Mouse (Mus musculus) thymus, postnatal 14 days (tissue): Measurements from ENCODE around the gene Mucl2.
"Not testable (repeated sequence)": the region's sequence is repeated elsewhere in the genome, so short reads cannot be mapped to it uniquely, and the experiment has no call there.

ENCODE experiments used
- DNase-seq: peaks from one replicate; pipeline ENCODE4 v3.0.0; 2021

Gene Mucl2

DNA sequence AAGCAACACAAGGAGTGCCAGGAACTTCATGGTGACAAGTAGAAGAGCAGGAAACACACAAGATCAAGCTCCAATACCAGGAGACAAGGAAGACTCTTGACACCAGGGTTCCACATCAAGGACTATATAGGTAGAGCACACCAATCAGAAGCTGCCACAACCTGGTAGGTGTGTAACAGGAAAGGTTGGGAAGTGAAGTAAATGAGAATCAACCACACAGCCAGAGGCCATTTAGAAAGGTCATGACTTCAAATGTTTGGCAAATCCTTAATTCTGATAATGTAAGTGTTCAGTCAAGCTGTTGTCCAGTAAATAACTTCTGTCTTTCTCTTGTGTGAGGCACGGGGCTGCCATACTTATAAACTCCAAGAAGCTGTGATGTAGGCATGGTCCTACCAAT, at the start of gene Mucl2:
Mucl2 (minus strand) TSS at position 101 of the 400 bp plus-strand sequence.
- DNase-seq = no peak

DNA sequence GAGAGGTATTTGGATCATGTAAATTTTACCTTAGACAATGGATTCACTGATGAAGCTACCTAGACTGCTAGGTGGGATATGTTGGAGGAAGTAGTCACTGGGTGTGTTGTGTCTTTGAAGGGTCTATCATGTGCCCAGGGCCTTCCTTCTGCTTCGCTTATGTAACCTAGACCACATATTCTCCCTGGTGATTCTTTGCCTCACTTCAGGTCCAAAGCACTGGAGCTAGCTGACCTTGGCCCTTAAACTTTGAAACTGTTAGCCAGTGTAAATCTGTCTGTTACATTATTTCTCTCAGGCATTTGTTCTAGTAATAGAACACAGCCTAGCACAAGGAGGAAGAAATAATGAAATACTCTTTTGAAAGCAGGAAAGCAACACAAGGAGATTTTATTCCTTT, 13.9 kb upstream of the Mucl2 start:
- DNase-seq = not testable (repeated sequence)
